Mouse (Mus musculus) subcutaneous adipose tissue, adult 2 months (tissue): Measurements from ENCODE around the gene Gm2042. TPM values are rescaled to one million over a fixed set of nuclear protein-coding genes. Genes with fewer than 3 reads are reported as not detected.

Experiments used
- polyA plus RNA-seq: library from polyadenylated mRNA; depleted of rRNA; stranded (reverse); fragments of >200 nt; gene quantifications from 2 replicates; pipeline ENCODE4 v1.2.3, GENCODE M21; 2012; ENCODE audit warnings: low replicate concordance; rRNA removed

The Gm2042 gene
- not detected in 2 replicates for polyA plus RNA-seq

DNA sequence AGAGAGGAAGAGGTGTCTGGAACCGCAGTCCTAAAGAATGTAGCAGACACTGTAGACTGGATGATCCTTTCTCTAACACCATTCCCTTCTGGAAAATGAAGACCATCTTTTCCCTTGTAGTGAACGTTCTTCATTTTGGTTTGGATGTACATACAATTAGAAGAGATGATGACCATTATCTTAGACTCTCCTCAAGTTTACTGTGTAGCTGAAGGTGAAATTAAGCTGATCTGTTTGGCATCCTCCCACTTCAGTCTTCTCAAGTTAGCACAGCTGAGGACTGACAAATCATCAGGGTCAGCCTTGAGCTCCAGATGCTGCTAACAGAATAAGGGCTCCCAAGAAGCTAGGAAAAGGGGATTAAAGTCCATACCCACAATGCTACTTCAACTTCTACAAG is at the start of gene Gm2042:
TSS of gene Gm2042 (plus strand) at position 301 of the 400 bp plus-strand sequence.

GRCm38 (mm10) chr12:87919721-87920120 is 34.2 kb upstream of the Gm2042 start, which contains the start of gene Gm2035:
TSS of gene Gm2035 (minus strand) at chr12:87919857.

Other genes with a start within 250 kb of the Gm2042 start
- gene Gm21319, start 178.3 kb upstream of the Gm2042 start, polyA plus RNA-seq, result not detected in 2 replicates
- gene Gm21936, start 158.6 kb upstream of the Gm2042 start, polyA plus RNA-seq, result not detected in 2 replicates
- gene BB287469, start 137.5 kb upstream of the Gm2042 start, polyA plus RNA-seq, result not detected in 2 replicates
- not detected in 2 replicates for gene Gm2001, start 111.7 kb upstream of the Gm2042 start, polyA plus RNA-seq
- not detected in 2 replicates for gene Gm2016, start 80.0 kb upstream of the Gm2042 start, polyA plus RNA-seq
- gene Gm2022, start 58.7 kb upstream of the Gm2042 start, polyA plus RNA-seq, result not detected in 2 replicates
- gene Gm2035, start 34.2 kb upstream of the Gm2042 start, polyA plus RNA-seq, result not detected in 2 replicates
- gene Gm2075, start 57.8 kb downstream of the Gm2042 start, polyA plus RNA-seq, result not detected in 2 replicates
- not detected in 2 replicates for gene Gm6803, start 64.7 kb downstream of the Gm2042 start, polyA plus RNA-seq
- not detected in 2 replicates for gene Gm2056, start 72.9 kb downstream of the Gm2042 start, polyA plus RNA-seq
- gene Gm16368, start 129.6 kb downstream of the Gm2042 start, polyA plus RNA-seq, result not detected in 2 replicates
- gene Gm10436, start 228.0 kb downstream of the Gm2042 start, polyA plus RNA-seq, result not detected in 2 replicates